8 mouse cellular contexts compared by ENCODE assay signal in the genomic region with DNA sequence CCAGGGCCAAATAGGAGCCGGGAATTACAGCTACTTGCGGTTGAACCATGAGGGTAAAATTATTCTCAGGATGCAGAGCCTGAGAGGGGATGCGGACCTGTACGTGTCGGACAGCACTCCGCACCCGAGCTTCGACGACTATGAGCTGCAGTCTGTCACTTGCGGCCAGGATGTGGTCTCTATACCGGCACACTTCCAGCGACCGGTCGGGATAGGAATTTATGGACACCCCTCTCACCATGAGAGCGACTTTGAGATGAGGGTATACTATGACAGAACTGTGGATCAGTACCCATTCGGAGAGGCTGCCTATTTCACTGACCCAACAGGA. TPM values are rescaled to one million over a fixed set of nuclear protein-coding genes. Genes with fewer than 3 reads are reported as not detected.
DNase-seq lines count a peak whose midpoint lies in the region; ATAC-seq and TF ChIP-seq lines count a peak whose summit lies in the region.

No protein-coding gene starts in this region.

- peaks cover 5% of the 10 kb centered on the region for H3K36me3 ChIP-seq in hindbrain, embryonic 16.5 days (ENCODE audit: control insufficient read depth, insufficient read depth, low read length)
- peaks cover 14% of the 10 kb centered on the region for H3K36me3 ChIP-seq in midbrain, embryonic 13.5 days

- H3K4me1 ChIP-seq in hindbrain, embryonic 16.5 days (ENCODE audit: control insufficient read depth, insufficient read depth, low read depth, low read length) = peaks cover 16% of the 10 kb centered on the region
- peaks cover 27% of the 10 kb centered on the region for H3K4me1 ChIP-seq in midbrain, embryonic 13.5 days (replicated peaks)

- TF ChIP-seq CTCF in left cerebral cortex, adult 2 months (IDR thresholded peaks at IDR 0.05) = no peak
- no peak for TF ChIP-seq CTCF in brain, embryonic 14.5 days (IDR thresholded peaks at IDR 0.05; ENCODE audit: borderline replicate concordance, extremely low read depth, insufficient read depth, insufficient read length)

- peak overlapping the region; percentile 90 for H3K4me3 ChIP-seq in left cerebral cortex, adult 2 months
- peak overlapping the region; percentile 81 for H3K4me3 ChIP-seq in hindbrain, embryonic 16.5 days (ENCODE audit: low read length)
- peak overlapping the region; percentile 80 for H3K4me3 ChIP-seq in midbrain, embryonic 13.5 days (replicated peaks)

- peak overlapping the region; percentile 80 for H3K4me2 ChIP-seq in hindbrain, embryonic 16.5 days (ENCODE audit: low read length)
- peak overlapping the region; percentile 90 for H3K4me2 ChIP-seq in midbrain, embryonic 13.5 days (replicated peaks)

- no peak; the same call in 1 of the 2 replicates for ATAC-seq in hindbrain, embryonic 16.5 days
- peak; percentile 10 for ATAC-seq in midbrain, embryonic 13.5 days
- no peak; the same call in 1 of the 2 replicates for ATAC-seq in cerebellum, adult (ENCODE audit: insufficient number of reproducible peaks, low FRiP score, low TSS enrichment)

- no peaks in the 10 kb centered on the region for H3K27me3 ChIP-seq in hindbrain, embryonic 16.5 days (replicated peaks; ENCODE audit: control insufficient read depth, insufficient read depth, low read length)
- no peaks in the 10 kb centered on the region for H3K27me3 ChIP-seq in midbrain, embryonic 13.5 days

- no peak for TF ChIP-seq POLR2A in brain, embryonic 14.5 days (IDR thresholded peaks at IDR 0.05; ENCODE audit: borderline replicate concordance, extremely low read depth, insufficient read depth, insufficient read length, poor library complexity, severe bottlenecking)

- peak overlapping the region; percentile 81 for H3K9ac ChIP-seq in hindbrain, embryonic 16.5 days (ENCODE audit: low read depth, low read length)
- H3K9ac ChIP-seq in midbrain, embryonic 13.5 days (replicated peaks) = peak overlapping the region; percentile 84

- no peaks in the 10 kb centered on the region for H3K9me3 ChIP-seq in hindbrain, embryonic 16.5 days (ENCODE audit: control insufficient read depth, low read length)
- no peaks in the 10 kb centered on the region for H3K9me3 ChIP-seq in midbrain, embryonic 13.5 days

- H3K27ac ChIP-seq in left cerebral cortex, adult 2 months = peak overlapping the region; percentile 85
- no peak overlapping the region for H3K27ac ChIP-seq in hindbrain, embryonic 16.5 days (ENCODE audit: low read depth, low read length)
- no peak overlapping the region; the same call in 1 of the 2 replicates for H3K27ac ChIP-seq in midbrain, embryonic 13.5 days

- DNase-seq in left cerebral cortex, adult 2 months (ENCODE audit: extremely low spot score in 1 of 2, low spot score in 2 of 2) = peak in 1 of 2 experiments; percentile 13
- no peak for DNase-seq in left cerebral cortex, adult 9 months (ENCODE audit: low spot score in 2 of 2)
- peak; percentile 3 for DNase-seq in brain, embryonic 14.5 days (ENCODE audit: low read depth)
- DNase-seq in adrenal gland, adult 18-20 months (ENCODE audit: low spot score in 2 of 2) = no peak
- no peak for DNase-seq in thymus, postnatal 4 days

- intact Hi-C loops in left cerebral cortex, adult 2 months (cut with DNase I) = no loop called here

- 13% methylated on average over 16 of the region's 16 CpGs for WGBS in hindbrain, embryonic 16.5 days
- WGBS in midbrain, embryonic 13.5 days = 20% methylated on average over 16 of the region's 16 CpGs

RNA-seq across cellular contexts. Expression of gene 1600012H06Rik, which starts 0.7 kb away (rescaled TPM):
- 10 to 100 TPM; 13.9 to 16.4 TPM for total RNA-seq in left cerebral cortex, adult 2 months (2021)
- polyA plus RNA-seq in brain, embryonic 14.5 days (2012; rRNA removed) = 18.7 and 22.3 TPM in 2 replicates
- 28.0 and 28.9 TPM in 2 replicates for polyA plus RNA-seq in hindbrain, embryonic 16.5 days (2015; fragmentation: Nextera tagmentation; extraction: Ambion mirVana)
- 27.4 and 28.2 TPM in 2 replicates for polyA plus RNA-seq in midbrain, embryonic 13.5 days (2015; fragmentation: Nextera tagmentation; extraction: Ambion mirVana)
- 10 to 100 TPM; 23.8 to 34.6 TPM for total RNA-seq in adrenal gland, adult 18-20 months (2021)

RNA-seq across cellular contexts. Expression of gene Wdr27, which starts 0.7 kb away (rescaled TPM):
- 1 to 10 TPM; 2.7 to 3.6 TPM for total RNA-seq in left cerebral cortex, adult 2 months (2021)
- polyA plus RNA-seq in brain, embryonic 14.5 days (2012; rRNA removed) = 4.7 and 5.1 TPM in 2 replicates
- 8.2 and 11.7 TPM in 2 replicates for polyA plus RNA-seq in hindbrain, embryonic 16.5 days (2015; fragmentation: Nextera tagmentation; extraction: Ambion mirVana)
- polyA plus RNA-seq in midbrain, embryonic 13.5 days (2015; fragmentation: Nextera tagmentation; extraction: Ambion mirVana) = 4.7 and 9.0 TPM in 2 replicates
- total RNA-seq in adrenal gland, adult 18-20 months (2021) = 1 to 10 TPM; 1.9 to 3.5 TPM

RNA-seq across cellular contexts. Expression of gene Phf10, which starts 17.4 kb away (rescaled TPM):
- 10 to 100 TPM; 56.6 to 60.4 TPM for total RNA-seq in left cerebral cortex, adult 2 months (2021)
- polyA plus RNA-seq in brain, embryonic 14.5 days (2012; rRNA removed) = 65.6 and 67.1 TPM in 2 replicates
- polyA plus RNA-seq in hindbrain, embryonic 16.5 days (2015; fragmentation: Nextera tagmentation; extraction: Ambion mirVana) = 14.6 and 16.7 TPM in 2 replicates
- 19.0 and 19.2 TPM in 2 replicates for polyA plus RNA-seq in midbrain, embryonic 13.5 days (2015; fragmentation: Nextera tagmentation; extraction: Ambion mirVana)
- 10 to 100 TPM; 39.0 to 57.3 TPM for total RNA-seq in adrenal gland, adult 18-20 months (2021)

RNA-seq across cellular contexts. Expression of gene 9030025P20Rik, which starts 34.6 kb away (rescaled TPM):
- 1 to 10 TPM; 5.9 to 6.3 TPM for total RNA-seq in left cerebral cortex, adult 2 months (2021)
- 16.5 and 23.3 TPM in 2 replicates for polyA plus RNA-seq in brain, embryonic 14.5 days (2012; rRNA removed)
- polyA plus RNA-seq in hindbrain, embryonic 16.5 days (2015; fragmentation: Nextera tagmentation; extraction: Ambion mirVana) = 6.2 and 6.5 TPM in 2 replicates
- 10.6 and 11.8 TPM in 2 replicates for polyA plus RNA-seq in midbrain, embryonic 13.5 days (2015; fragmentation: Nextera tagmentation; extraction: Ambion mirVana)
- 1 to 10 TPM; 5.0 to 5.4 TPM for total RNA-seq in adrenal gland, adult 18-20 months (2021)

RNA-seq across cellular contexts. Expression of gene Gm3417, which starts 34.9 kb away (rescaled TPM):
- not detected for total RNA-seq in left cerebral cortex, adult 2 months (2021)
- polyA plus RNA-seq in brain, embryonic 14.5 days (2012; rRNA removed) = 0.33 TPM in 1 of 2 replicates, not detected in the other
- 0.71 TPM in 1 of 2 replicates, not detected in the other for polyA plus RNA-seq in hindbrain, embryonic 16.5 days (2015; fragmentation: Nextera tagmentation; extraction: Ambion mirVana)
- polyA plus RNA-seq in midbrain, embryonic 13.5 days (2015; fragmentation: Nextera tagmentation; extraction: Ambion mirVana) = 0.96 and 1.4 TPM in 2 replicates
- not detected for total RNA-seq in adrenal gland, adult 18-20 months (2021)
